Mouse (Mus musculus) gastrocnemius, postnatal 14 days (tissue): ENCODE measurements around the gene Abr. TPM values are rescaled to one million over a fixed set of nuclear protein-coding genes. Genes with fewer than 3 reads are reported as not detected.

Experiments
- DNase-seq: peaks from one replicate; pipeline ENCODE4 v3.0.0; 2021; ENCODE audit warnings: mixed read lengths
- intact Hi-C: fragments of 180-260 bp; cut with DNase I; formaldehyde crosslinking; loops from one replicate; pipeline ENCODE4 v1.15.1; 2025; ENCODE audit warnings: low total_unique reads
- total RNA-seq, 2 experiments: library from RNA; stranded (reverse); gene quantifications; 2 replicates each; pipeline ENCODE4 v1.2.3; 2021

Abr gene
- total RNA-seq, 2 experiments from 2014 or later: 15.4 to 18.2 TPM

DNA sequence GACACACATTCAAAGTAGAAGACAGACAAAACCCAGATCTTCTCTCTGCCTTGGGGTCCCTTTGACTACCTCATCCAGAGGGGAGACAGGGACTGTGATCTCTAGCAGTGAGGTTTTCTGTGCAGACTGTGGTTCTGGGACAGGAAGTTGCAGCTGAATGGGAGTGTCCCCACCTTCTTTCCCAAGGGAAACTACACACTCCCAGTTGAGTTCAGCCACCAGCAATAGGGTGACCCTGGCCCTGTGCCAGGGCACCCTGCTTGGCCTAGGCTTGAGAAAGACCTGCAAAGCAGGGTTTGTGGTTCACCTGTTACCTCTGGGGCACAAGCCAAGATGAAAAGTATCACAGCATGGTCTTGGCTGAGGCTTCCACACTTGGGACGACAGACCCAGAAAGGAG is 117.0 kb downstream of the Abr start:
- intact Hi-C loops: no loop called here
- DNase-seq: no peak

DNA sequence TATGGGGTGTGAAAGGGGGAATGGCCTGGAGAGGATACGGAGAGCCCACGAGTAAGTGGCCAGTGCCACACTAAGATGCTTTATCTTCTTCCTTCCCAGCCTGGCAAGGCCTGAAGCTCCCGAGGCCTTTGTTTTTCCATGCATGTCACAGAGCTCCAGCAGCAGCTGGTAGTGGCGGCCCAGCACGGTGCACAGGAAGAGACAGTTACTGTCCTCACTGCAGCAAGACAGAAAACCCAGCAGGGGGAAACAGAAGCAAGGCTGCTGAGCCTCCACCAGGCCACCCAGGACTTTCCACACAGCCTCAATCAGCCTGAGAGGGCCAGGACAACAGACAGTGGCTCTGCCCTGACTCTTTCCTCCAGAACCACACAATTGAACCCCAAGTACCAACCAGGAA is 118.1 kb downstream of the Abr start:
- intact Hi-C loops: no loop called here
- DNase-seq: no peak

DNA sequence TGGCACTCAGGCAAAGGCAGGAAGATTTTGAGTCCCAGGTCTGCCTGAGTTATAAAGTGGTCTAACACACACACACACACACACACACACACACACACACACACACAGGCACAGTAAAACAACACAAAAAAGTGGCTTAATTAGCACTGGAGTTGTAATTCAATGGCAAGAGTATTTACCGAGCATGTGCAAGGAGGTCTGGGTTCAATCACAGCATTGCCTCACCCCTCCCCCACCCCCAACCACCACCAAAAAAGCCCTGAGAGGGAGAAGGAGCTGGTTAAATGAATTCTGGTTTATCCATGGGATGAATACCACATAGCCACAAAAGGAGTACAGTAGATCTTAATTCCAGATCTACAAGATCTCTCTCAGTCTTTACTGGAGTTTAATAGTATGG is 122.1 kb downstream of the Abr start:
- no peak for DNase-seq
- intact Hi-C loops: no loop called here

DNA sequence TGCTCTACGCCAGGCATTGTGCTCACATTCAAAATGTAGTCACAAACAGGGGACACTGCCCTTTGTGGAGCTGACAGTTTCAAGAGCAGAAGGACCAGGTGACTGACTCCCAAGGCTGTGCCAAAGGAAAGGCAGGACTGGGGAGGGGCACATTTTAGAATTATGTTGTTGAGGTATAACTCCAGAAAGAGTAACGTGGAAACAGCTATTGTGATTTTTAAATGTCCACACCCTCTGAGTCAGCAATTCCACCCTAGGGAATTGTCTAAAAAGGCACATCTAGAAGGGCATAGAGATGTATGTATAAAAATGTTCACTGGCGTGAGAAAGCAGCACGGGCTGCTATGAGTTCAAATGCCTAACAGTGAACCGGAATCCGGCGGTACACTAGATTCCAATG is 122.5 kb downstream of the Abr start:
- intact Hi-C loops: no loop called here
- DNase-seq: no peak

DNA sequence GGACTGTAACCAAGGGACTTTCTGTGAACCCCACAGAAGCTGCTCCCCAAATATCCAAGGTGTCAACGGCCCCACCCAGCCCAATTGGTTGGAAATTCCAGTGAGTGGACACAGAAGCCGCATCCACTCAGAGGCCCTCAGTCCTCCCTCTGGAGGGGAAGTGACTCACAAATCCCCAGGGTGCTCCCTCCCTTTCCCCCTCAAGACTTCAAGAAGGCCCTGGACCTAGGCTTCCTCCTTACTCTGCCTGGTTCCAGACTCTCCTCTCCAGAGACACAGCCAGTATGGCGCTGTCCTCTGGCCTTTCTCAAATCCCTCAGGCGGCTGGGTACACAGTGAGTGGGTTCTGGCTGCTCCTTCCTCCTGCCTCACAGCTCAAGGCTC is 124.4 kb downstream of the Abr start:
- DNase-seq: no peak
- intact Hi-C loops: no loop called here

DNA sequence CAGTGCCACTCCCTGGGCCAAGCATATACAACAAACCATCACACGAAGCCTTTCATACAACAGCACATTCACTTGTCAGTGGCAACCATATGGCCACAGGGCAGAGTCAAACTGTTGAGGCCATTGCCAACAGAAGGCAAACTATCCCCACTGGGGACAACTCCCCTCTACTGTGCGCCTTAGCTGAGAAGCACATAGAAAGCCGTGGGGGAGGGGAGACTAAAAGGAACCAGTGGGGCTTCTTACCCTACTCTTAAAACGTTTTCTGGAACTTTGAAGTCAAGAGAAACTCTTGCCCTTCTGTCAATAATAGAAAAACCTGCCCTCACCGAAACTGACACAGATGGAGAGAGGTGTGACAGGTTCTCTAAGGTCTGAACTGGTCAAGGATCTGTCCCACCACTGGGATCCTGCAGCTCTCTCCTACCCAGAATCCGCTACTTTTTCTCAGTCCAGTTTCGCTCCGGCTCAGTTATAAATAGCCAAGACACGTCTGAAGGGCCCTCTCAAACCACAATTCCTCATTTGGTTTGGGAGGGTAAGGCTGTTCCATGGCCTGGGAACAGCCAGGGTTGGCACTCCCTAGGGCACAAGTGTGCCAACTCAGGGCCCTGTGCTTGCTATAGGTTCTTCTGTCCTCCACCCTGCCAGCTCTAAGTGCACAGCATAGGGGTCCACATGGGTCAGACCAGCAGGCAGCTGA is 124.9 kb downstream of the Abr start:
- intact Hi-C loops: no loop called here
- no peak for DNase-seq

DNA sequence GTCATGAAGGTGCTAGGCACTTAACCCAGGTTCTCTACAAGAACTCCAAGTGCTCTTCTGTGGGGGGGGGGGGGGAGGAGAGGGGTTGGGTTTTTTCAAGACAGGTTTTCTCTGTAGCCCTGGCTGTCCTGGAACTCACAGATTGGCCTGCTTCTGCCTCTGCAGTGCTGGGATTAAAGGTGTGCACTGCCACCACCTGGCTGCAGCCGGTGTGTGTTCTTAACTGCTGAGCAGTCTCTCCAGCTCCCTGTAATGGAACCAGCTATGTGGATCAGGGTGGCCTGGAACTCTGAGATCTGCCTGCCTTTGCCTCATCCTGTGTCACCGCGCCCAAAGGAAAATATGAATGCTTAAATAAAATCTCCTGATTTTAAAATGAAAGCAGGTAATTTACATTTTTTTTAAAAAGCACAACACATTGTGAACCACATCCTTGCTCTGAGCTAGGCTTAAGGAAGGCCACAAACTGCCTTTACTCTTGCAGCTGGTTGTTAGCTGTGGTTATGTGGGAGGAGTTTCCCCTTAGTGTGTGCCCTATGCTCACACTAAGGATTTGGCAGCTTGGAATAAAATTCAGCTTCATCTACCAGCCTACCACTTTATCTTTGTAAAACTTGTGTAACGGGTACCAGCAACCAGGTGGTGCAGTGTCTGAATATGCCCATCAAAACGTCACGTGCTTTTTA is 125.9 kb downstream of the Abr start:
- intact Hi-C loops: no loop called here
- DNase-seq: no peak

DNA sequence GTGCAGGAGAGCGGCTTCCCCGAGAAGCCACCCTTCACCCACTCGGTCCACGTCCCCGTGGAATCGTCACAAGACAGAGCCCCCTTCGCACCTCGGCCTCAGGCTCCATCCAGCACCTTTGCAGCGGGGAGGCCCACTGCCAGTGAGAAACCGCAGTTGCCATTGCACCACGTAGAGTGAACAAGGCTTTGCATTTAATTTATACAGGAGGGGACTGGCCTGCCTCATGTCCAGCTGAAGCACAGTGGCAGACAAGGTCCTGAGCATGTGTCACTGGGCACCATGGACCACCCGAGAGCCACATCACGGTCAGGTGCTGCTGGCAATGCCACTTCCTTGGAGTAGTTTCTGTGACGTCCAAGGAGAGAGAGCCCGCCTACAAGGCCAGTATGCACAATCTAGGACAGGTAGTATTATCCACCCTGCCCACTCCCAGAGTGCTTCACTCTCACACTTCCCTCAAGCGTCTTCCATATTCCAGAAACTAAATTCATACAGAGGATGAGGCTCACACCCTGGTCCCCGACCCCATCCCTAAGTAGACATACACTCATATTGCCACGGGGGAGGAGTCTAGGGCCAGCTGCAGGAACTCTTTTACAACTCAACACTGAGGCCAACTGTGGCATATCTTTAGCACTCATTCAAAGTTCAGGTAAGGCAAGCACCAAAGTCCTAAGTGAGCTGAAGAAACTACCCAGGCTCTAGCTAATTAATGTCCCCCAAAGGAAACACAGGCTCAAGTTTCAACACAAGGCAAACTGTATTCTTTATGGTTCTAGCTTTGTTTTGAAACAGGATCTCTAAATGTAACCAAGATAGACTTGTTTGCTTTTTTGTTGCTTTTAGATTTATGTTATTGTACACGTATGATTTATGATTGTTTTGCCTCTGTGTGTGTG is 126.7 kb downstream of the Abr start:
- intact Hi-C loops: no loop called here
- no peak for DNase-seq

DNA sequence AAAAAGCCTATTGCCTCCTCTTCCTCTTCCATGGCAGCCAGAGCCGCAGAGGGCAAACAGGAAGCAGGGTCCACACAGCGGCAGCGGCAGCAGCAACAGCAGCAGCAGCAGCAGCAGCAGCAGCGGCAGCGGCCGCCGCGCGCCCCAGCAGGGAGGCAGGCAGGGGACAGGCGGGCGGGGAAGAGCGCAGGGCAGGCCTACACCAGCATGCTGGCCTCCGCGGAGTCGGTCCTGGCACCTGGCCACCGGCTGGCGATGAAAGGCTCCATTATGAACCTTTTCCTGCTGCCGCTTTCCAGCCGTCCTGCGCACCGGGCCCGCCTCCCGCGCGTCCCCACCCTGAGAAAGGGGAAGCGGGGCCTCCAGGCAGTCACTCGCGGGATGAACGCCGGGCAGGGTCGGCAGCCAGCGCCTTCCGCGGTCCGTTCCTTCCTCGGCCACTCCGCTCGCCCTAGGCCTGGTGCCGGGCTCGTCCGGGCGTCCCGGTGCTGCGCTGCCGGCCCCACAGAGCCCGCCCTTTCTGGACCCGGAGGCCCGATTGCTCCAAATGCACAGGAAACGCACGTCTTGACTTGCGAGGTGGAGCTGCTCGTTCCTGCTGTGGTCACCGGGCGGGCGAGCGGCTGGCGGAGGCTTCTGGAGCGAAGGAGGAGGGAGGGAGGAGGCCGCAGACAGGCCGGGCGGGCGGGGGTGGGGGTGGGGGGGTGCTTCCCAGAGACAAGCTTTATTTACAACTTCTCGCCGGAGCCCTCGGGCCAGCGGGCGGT is 127.6 kb downstream of the Abr start:
- peak; percentile 88 for DNase-seq
- intact Hi-C loops: loop anchor here (5.0 kb wide), 1 partner anchor 37 kb away; no protein-coding TSS in a partner anchor

DNA sequence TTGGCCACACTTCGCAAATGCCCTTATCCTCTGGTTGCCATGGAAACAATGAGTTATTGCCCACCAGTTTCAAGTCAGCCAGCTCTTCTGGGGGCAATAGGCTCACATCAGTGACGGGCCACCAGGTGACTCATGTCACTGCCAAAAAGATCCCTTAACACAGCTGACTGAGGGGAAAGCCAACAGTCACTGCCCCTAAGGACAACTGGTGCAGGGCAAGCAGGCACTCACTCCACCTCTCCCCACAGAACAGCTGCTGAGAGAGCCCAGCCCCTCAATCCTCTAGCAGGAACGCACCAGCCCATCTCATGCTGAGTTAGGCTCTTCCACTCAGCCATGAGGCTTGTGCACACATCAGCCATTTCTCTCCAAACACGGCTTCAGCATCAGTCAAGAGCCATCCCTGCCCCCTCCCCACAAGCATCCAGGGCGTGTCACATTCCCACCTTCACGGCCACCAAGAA is 128.3 kb downstream of the Abr start:
- peak; percentile 48 for DNase-seq

DNA sequence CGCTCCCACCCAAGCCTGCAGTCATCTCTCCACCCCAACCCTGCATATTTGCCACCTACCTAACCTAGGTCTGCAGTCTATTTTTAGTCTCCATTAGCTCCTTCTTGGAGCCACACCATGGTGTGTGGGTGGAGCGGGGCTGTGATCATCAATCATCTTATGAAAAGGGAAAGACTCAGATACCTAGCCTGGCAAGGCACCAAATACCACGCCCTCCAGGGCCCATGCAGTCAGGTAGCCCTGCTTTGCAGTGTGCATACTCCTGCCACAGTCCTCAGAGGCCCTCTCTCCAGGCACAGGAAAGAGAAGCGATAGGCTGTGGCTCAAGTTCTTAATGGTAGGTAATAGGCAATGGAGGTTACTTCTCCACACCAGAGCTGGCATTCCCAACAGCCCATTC is 128.9 kb downstream of the Abr start:
- no peak for DNase-seq
- intact Hi-C loops: loop anchor here (5.0 kb wide), 1 partner anchor 36 kb away; no protein-coding TSS in a partner anchor

More for the DNA sequence above, 128.3 kb downstream of the Abr start:
- intact Hi-C loops: loop anchor here (5.0 kb wide), 1 partner anchor 37 kb away; no protein-coding TSS in a partner anchor

DNA sequence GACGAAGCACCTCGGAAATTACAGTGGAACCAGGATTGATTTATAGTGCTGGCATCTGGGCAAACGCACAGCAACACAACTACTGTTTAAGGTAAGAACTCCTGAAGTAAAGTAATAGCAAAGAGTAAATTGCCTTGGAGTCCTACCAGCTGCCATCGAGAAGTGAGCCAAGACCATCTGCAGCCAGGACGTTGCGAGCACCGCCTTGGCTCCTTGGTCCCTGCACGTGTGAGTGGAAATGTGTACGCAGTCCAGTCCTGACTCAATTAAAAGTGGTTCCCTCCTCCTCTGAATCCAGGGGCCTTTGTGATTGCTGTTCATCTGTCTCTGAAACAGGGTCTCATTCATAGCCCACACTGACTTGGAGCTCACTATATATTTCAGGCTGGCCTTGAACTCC is 130.3 kb downstream of the Abr start:
- intact Hi-C loops: loop anchor here (5.0 kb wide), 1 partner anchor 35 kb away; no protein-coding TSS in a partner anchor
- no peak for DNase-seq

DNA sequence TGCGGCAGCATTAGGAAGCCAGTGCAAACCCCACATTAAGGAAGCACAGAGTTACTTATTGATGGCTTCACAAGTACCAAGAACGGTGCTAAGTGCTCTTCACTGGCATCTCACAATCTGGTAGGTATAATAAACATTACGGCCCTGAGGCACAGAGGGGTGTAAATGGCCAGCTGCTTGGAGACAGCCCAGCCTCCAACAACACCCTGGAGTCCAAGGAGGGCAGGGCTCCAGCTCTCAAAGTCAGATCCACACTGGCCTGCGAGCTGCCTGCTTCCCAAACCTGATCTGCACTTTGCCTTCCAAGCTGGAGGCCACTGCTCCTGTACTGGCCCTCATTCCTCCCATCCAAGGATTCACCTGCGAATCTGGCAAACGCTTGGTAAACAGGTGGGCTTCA is 132.7 kb downstream of the Abr start:
- intact Hi-C loops: no loop called here

DNA sequence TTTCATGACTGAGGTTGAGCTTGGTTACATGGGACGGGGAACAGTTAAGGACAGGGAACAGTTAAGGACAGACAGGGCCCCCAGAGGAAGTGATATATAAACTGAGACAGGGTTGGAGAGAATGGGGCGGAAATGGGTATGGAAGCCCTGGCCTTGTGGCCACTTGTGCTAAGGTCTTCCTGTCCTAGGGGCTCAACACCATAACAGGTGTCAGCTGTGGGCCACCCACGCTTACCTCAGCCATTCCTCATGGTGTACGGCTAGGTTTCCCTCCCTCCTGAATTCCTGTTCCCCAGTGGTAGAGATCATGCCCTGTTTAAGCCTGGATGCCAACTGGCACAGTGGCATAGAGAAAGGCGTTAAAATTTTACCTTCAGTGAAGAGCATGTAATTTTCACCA is 135.1 kb downstream of the Abr start:
- intact Hi-C loops: no loop called here
- no peak for DNase-seq

More for the DNA sequence above, 132.7 kb downstream of the Abr start:
- no peak for DNase-seq

DNA sequence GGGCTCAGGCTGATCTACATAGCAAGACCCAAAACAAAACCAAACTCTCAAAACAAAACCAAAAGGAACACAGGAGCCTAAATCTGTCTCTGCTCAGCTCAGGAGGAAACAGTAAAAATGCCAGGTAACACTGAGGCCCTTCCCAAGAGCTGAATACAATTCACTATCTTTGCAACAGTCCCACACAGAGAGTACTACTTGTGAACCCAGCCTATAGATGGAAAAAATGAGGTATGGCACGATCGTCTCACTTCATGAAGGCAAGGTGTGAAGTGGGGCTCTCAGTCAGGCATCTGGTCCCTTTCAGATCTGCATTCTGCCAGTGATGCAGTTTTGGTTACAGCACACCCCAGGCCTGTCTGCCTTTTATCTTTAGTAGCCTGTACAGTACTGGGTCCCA is 138.1 kb downstream of the Abr start:
- intact Hi-C loops: no loop called here
- no peak for DNase-seq

DNA sequence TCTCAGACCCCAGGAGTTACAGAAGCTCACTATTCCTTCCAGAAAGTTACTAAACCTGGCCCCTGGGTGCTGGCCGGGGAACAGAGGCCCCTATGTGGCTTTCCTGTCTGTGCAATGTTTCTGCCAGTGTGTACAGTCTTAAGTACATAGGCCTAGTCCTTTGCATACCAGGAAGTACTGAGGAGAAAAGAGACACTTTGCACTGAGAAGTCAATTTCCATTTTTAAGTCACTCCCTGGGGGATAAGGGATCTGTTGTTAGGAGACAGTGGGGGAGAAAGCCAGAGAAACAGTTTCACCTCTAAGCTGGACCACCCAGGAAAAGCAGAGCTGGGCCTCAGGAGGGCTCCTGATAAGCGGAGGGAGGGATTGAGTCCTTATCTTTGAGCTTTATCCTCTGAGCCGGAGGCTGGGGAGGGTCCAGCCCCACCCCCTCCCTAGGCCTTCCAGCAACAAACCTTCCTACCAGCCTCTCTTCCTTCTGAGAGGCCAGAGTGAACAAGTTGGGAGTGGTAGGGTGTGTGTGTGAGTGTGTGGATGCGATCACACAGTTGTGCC is 138.9 kb downstream of the Abr start:
- DNase-seq: no peak
- intact Hi-C loops: no loop called here

DNA sequence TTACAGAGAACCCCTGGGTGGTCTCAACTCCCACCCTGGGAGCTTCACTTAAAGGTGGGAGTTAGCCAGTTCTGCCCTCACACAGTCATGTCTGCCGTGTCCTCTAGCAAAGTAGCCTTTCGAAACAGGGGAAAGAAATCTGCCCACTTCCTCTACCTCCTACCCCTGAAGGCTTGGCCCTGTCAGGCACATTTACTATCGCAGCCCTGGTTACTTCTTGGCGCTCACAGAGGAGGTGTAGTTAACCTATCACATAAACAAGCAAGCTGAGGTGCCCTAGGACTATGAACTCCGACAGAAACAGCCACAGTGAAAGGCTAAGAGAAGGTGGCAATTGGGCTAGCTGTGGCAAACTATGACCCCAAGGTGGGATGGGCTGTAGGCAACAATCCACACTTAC is 139.4 kb downstream of the Abr start:
- no peak for DNase-seq
- intact Hi-C loops: no loop called here

DNA sequence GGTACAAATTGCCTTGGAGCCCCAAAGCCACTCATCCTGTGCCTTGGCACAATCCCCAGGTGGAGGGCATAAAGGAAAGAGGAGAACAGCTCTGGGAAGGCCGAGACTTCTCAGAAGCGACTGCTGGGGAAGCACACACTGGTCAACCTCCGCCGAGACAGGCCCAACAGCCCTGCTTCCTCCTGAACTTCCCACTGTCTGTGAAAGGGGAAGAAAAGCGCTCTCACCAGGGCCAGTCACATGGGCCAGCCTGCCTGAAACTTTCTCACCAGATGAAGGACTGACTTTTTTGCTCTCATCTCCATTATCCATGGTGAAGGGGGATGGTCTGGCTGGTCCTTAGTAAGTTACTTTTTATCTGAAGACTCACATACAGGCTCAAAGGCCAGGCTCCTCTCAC is 139.9 kb downstream of the Abr start:
- intact Hi-C loops: no loop called here
- no peak for DNase-seq

DNA sequence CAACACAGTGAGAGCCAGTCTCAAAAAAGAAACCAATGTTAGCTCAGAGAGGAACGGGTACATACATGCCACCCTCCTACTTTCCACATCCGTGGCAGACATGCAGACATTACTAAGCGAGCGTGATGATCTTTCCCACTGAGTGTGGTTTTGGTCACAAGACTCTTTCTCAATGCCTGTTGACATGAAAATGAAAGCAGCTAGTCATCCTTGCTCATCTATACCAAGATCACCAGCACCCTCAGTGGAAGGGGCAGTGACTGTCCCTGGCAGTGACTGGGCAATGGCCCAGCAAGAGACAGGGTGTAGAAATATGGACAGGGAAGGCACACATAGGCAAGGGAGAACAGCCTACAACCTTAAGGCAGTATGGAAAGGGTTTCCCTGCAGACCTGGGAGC is 142.4 kb downstream of the Abr start:
- intact Hi-C loops: no loop called here
- no peak for DNase-seq
